ENCODE assay signal across 10 mouse cellular contexts in the genomic region with DNA sequence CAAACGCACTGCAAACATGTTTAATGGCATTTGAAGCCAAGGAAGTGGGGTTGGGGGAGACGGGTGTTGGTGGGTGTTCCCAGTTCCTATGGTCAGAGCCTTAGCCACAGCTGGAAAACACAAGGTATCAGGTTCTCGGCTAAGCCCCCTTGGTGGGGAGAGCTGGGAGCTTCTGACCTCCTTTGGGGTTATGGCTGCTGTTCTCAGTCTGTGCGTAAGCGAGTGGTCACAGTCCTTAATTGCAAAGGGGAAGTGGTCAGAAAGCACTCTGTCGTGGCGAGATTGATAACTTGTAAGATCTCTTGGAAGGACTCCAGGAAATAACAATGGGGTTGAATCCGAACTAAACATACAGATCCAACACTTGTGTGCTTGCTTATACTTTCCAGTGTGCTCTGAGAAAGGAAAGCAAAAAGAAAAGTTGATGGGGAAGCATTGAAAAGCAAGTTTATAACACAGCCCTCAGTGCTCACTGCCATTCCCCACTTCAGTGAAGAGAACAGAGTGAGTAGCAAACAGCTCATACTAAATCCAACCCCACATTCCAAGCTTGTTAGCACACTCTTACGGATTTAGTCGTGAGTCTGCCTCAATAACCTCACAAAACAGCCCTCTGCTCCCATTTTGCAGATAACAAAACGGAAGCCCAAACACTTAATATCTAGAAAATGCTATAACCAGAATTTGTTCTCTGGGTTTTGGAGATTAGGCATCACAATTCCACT. TPM values are rescaled to one million over a fixed set of nuclear protein-coding genes. Genes with fewer than 3 reads are reported as not detected.
A peak's percentile ranks its signal among the peaks of the same experiment; 100 is the strongest.
DNase-seq lines count a peak whose midpoint lies in the region; ATAC-seq and TF ChIP-seq lines count a peak whose summit lies in the region.
"Had no signal": no experiment of that assay in that cellular context is flagged by ENCODE, and none has a peak within 500 bp of the region (broad histone marks: within the 10 kb centered on the region; RNA-seq: fewer than 3 reads in every experiment).

No protein-coding gene starts in this region.

- POLR2A ChIA-PET in Patski (lab: Charles Lee): no interaction called here

- ATAC-seq in kidney, embryonic 16.5 days (ENCODE audit: low FRiP score, low TSS enrichment): peak; percentile 54; the same call in 1 of the 2 replicates
- ATAC-seq in Patski: peak; percentile 87
- no peak for ATAC-seq in liver, embryonic 11.5 days (replicated peaks; ENCODE audit: low FRiP score)
- ATAC-seq in hindbrain, embryonic 16.5 days: no peak

- H3K27me3 ChIP-seq in kidney, embryonic 16.5 days (ENCODE audit: insufficient read depth, low read length): no peaks in the 10 kb centered on the region
- H3K27me3 ChIP-seq in kidney, adult 2 months (replicated peaks; ENCODE audit: control insufficient read depth, insufficient read depth, low read length): no peaks in the 10 kb centered on the region; the same call in 1 of the 2 replicates
- no peaks in the 10 kb centered on the region for H3K27me3 ChIP-seq in Patski
- peaks cover 6% of the 10 kb centered on the region for H3K27me3 ChIP-seq in megakaryocyte, embryonic 14.5 days (replicated peaks)
- H3K27me3 ChIP-seq in liver, embryonic 11.5 days (replicated peaks; ENCODE audit: control insufficient read depth, insufficient read depth, low read length): no peaks in the 10 kb centered on the region
- no peaks in the 10 kb centered on the region for H3K27me3 ChIP-seq in hindbrain, embryonic 16.5 days (replicated peaks; ENCODE audit: control insufficient read depth, insufficient read depth, low read length)
- H3K27me3 ChIP-seq: midbrain, embryonic 12.5 days had no signal

- in situ Hi-C loops in Patski (cut with MboI; ENCODE audit: low pct_unique_long_range_greater_than_20kb): no loop called here

- no peak for TF ChIP-seq POLR2A in kidney, adult 2 months (IDR thresholded peaks at IDR 0.05; ENCODE audit: low read depth, low read length)
- no peak for TF ChIP-seq POLR2A in embryonic fibroblast, embryonic 13.5 days (IDR thresholded peaks at IDR 0.05; ENCODE audit: low read depth, low read length)

- H3K36me3 ChIP-seq in kidney, embryonic 16.5 days (ENCODE audit: insufficient read depth, low read length): no peaks in the 10 kb centered on the region
- H3K36me3 ChIP-seq in kidney, adult 2 months (ENCODE audit: control insufficient read depth, insufficient read depth, low read length): no peaks in the 10 kb centered on the region
- H3K36me3 ChIP-seq in megakaryocyte, embryonic 14.5 days (replicated peaks; ENCODE audit: low read length): no peaks in the 10 kb centered on the region
- H3K36me3 ChIP-seq in liver, embryonic 11.5 days (ENCODE audit: control insufficient read depth, insufficient read depth, low read length): no peaks in the 10 kb centered on the region
- no peaks in the 10 kb centered on the region for H3K36me3 ChIP-seq in hindbrain, embryonic 16.5 days (ENCODE audit: control insufficient read depth, insufficient read depth, low read length)
- H3K36me3 ChIP-seq: hindbrain, embryonic 10.5 days; midbrain, embryonic 12.5 days had no signal

- 0 out of 2 replicates have a peak overlapping the region, but pooled peaks have one; percentile 38 for H3K27ac ChIP-seq in kidney, embryonic 16.5 days (ENCODE audit: low read length)
- H3K27ac ChIP-seq in kidney, adult 2 months (ENCODE audit: insufficient read depth, low read depth, low read length): no peak overlapping the region
- H3K27ac ChIP-seq in embryonic fibroblast, embryonic 13.5 days (ENCODE audit: insufficient read depth, low read length): peak overlapping the region; percentile 83
- H3K27ac ChIP-seq in liver, embryonic 11.5 days (ENCODE audit: low read depth, low read length): no peak overlapping the region
- no peak overlapping the region for H3K27ac ChIP-seq in hindbrain, embryonic 16.5 days (ENCODE audit: low read depth, low read length)
- H3K27ac ChIP-seq: hindbrain, embryonic 10.5 days; midbrain, embryonic 12.5 days had no signal

- CTCF ChIA-PET in Patski (lab: Charles Lee): interaction anchor here (0.7 kb wide), 1 partner anchor 14 kb away, joined by 3 read pairs; no protein-coding TSS in a partner anchor

- 15% methylated on average over 11 of the region's 11 CpGs for WGBS in kidney, embryonic 16.5 days
- WGBS in kidney, adult 2 months: 27% methylated on average over 11 of the region's 11 CpGs
- 24% methylated on average over 11 of the region's 11 CpGs for WGBS in liver, embryonic 11.5 days
- WGBS in hindbrain, embryonic 16.5 days: 46% methylated on average over 11 of the region's 11 CpGs

- H3K4me3 ChIP-seq in kidney, embryonic 16.5 days (ENCODE audit: low read length): no peak overlapping the region
- H3K4me3 ChIP-seq in kidney, adult 2 months (ENCODE audit: insufficient read depth, low read depth, low read length): no peak overlapping the region
- no peak overlapping the region for H3K4me3 ChIP-seq in embryonic fibroblast, embryonic 13.5 days (ENCODE audit: insufficient read depth, low read length)
- peak overlapping the region; percentile 29 for H3K4me3 ChIP-seq in megakaryocyte, embryonic 14.5 days (replicated peaks)
- no peak overlapping the region for H3K4me3 ChIP-seq in liver, embryonic 11.5 days (ENCODE audit: low read depth, low read length)
- H3K4me3 ChIP-seq in hindbrain, embryonic 16.5 days (ENCODE audit: low read length): no peak overlapping the region
- H3K4me3 ChIP-seq: hindbrain, embryonic 10.5 days; midbrain, embryonic 12.5 days had no signal

- no peaks in the 10 kb centered on the region for H3K9me3 ChIP-seq in kidney, embryonic 16.5 days (ENCODE audit: low read length)
- no peaks in the 10 kb centered on the region for H3K9me3 ChIP-seq in megakaryocyte, embryonic 14.5 days
- H3K9me3 ChIP-seq in liver, embryonic 11.5 days (ENCODE audit: control insufficient read depth, low read length): no peaks in the 10 kb centered on the region
- H3K9me3 ChIP-seq in hindbrain, embryonic 16.5 days (ENCODE audit: control insufficient read depth, low read length): no peaks in the 10 kb centered on the region
- H3K9me3 ChIP-seq: hindbrain, embryonic 10.5 days; midbrain, embryonic 12.5 days had no signal

- no peak for TF ChIP-seq CTCF in kidney, adult 2 months (conservative IDR thresholded peaks at IDR 0.05; ENCODE audit: insufficient read depth, insufficient read length, low read depth, low read length)
- TF ChIP-seq CTCF in Patski (IDR thresholded peaks at IDR 0.05): no peak
- no peak for TF ChIP-seq CTCF in embryonic fibroblast, embryonic 13.5 days (IDR thresholded peaks at IDR 0.05; ENCODE audit: borderline replicate concordance, insufficient read depth, low read length)

- no peak overlapping the region for H3K9ac ChIP-seq in kidney, embryonic 16.5 days (replicated peaks; ENCODE audit: low read length)
- no peak overlapping the region for H3K9ac ChIP-seq in liver, embryonic 11.5 days (ENCODE audit: low read depth, low read length)
- H3K9ac ChIP-seq in hindbrain, embryonic 16.5 days (ENCODE audit: low read depth, low read length): no peak overlapping the region
- H3K9ac ChIP-seq: midbrain, embryonic 12.5 days had no signal

- DNase-seq in kidney, adult 2 months: no peak
- peak; percentile 15 for DNase-seq in Patski (ENCODE audit: low read depth, low spot score)
- DNase-seq in liver, embryonic 11.5 days (ENCODE audit: low spot score): no peak
- DNase-seq: cerebellum, postnatal 10 days had no signal

- H3K4me1 ChIP-seq in kidney, embryonic 16.5 days (ENCODE audit: insufficient read depth, low read length): peaks cover 17% of the 10 kb centered on the region
- no peaks in the 10 kb centered on the region for H3K4me1 ChIP-seq in kidney, adult 2 months (ENCODE audit: control insufficient read depth, insufficient read depth, low read length)
- peaks cover 12% of the 10 kb centered on the region for H3K4me1 ChIP-seq in embryonic fibroblast, embryonic 13.5 days (ENCODE audit: control insufficient read depth, insufficient read depth, low read length)
- peaks cover 14% of the 10 kb centered on the region for H3K4me1 ChIP-seq in megakaryocyte, embryonic 14.5 days
- no peaks in the 10 kb centered on the region for H3K4me1 ChIP-seq in liver, embryonic 11.5 days (replicated peaks; ENCODE audit: control insufficient read depth, insufficient read depth, low read length)
- H3K4me1 ChIP-seq in hindbrain, embryonic 16.5 days (ENCODE audit: control insufficient read depth, insufficient read depth, low read depth, low read length): no peaks in the 10 kb centered on the region
- H3K4me1 ChIP-seq: hindbrain, embryonic 10.5 days; midbrain, embryonic 12.5 days had no signal

- H3K4me2 ChIP-seq in kidney, embryonic 16.5 days (replicated peaks; ENCODE audit: low read depth, low read length): peak overlapping the region; percentile 19; the same call in 1 of the 2 replicates
- H3K4me2 ChIP-seq in liver, embryonic 11.5 days: no peak overlapping the region
- no peak overlapping the region for H3K4me2 ChIP-seq in hindbrain, embryonic 16.5 days (ENCODE audit: low read length)
- H3K4me2 ChIP-seq: midbrain, embryonic 12.5 days had no signal

RNA-seq across cellular contexts. Expression of gene Tnfsf11, which starts 22.9 kb away (rescaled TPM):
- polyA plus RNA-seq in kidney, embryonic 16.5 days (2015; fragmentation: Nextera tagmentation; extraction: Ambion mirVana): 0.22 and 0.24 TPM in 2 replicates
- 0.16 TPM in 1 of 2 replicates, not detected in the other for polyA plus RNA-seq in kidney, adult 2 months (2012; rRNA removed)
- polyA plus RNA-seq in Patski (2021): not detected
- 7.5 and 7.7 TPM in 2 replicates for polyA plus RNA-seq in embryonic fibroblast, embryonic 13.5 days (2011; ENCODE audit: insufficient read length, low read depth, missing spikeins)
- not detected in 2 replicates for polyA plus RNA-seq in megakaryocyte, embryonic 14.5 days (2012; ENCODE audit: insufficient read depth, low replicate concordance)
- 0.13 and 0.33 TPM in 2 replicates for polyA plus RNA-seq in liver, embryonic 11.5 days (2014; fragmentation: Nextera tagmentation; extraction: Ambion mirVana)
- polyA plus RNA-seq in hindbrain, embryonic 16.5 days (2015; fragmentation: Nextera tagmentation; extraction: Ambion mirVana): 0.09 TPM in 1 of 2 replicates, not detected in the other

Comparison
In these comparisons a context has a peak if more than half of its experiments do, and no peak if none do; other contexts are left out.
1. H3K27ac ChIP-seq: peak in kidney, embryonic 16.5 days (single experiment) and embryonic fibroblast, embryonic 13.5 days (single experiment); none in kidney, adult 2 months (single experiment), liver, embryonic 11.5 days (single experiment) and hindbrain, embryonic 16.5 days (single experiment).
2. ATAC-seq: peak in kidney, embryonic 16.5 days (single experiment) and Patski (single experiment); none in liver, embryonic 11.5 days (single experiment) and hindbrain, embryonic 16.5 days (single experiment).